Mouse (Mus musculus): ENCODE measurements around the gene Cgas. TPM values are rescaled to one million over a fixed set of nuclear protein-coding genes. Genes with fewer than 3 reads are reported as not detected.
"Not testable (repeated sequence)": the region's sequence is repeated elsewhere in the genome, so short reads cannot be mapped to it uniquely, and the experiment has no call there.

Gene Cgas
- polyA plus RNA-seq (2014; fragmentation: Nextera tagmentation; extraction: Ambion mirVana) = 0.39 and 0.44 TPM in 2 replicates

DNA sequence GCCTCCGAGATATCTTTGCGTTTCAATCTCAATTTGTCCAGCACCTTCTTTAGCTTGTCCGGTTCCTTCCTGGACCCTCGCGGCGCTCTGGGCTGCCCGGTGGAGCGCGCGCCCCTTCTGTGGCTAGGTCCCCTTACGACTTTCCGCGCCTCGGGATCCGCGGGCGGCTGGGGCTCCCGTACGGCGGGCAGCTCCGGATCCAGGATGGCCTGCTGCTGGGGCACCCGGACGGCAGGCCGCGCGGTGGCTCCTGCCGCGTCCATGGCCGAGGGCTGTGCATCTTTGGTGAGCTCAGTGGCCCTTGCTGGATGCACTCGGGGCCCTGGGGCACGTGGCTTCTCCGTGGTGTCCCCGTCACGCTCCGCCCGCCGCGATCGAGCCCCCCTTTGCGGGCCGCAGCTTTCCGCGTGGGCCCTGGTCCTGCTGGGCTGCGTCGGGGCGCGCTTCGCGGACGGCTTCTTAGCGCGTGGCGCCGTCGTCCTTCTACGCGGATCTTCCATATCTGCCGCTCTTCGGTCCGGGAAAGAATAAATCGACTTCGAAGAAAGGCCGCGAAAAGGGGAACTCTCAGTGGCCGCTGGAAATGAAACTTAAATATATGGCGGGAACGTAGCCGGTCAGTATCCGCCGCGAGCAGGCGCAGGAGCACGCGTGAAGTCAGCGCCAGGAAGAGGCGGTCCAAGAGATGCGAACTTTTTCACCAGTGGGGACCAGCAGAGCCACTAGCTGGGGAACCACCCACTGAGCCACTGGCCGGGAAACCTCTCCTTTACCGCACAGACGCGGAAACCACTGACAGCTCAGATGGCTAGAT is at the start of gene Cgas:
TSS of gene Cgas (minus strand) at position 659 of the 814 bp plus-strand sequence.
- H3K9ac ChIP-seq (ENCODE audit: low read length) = peak within 1 kb of the TSS; percentile 37
- H3K4me1 ChIP-seq (replicated peaks; ENCODE audit: control insufficient read depth, insufficient read depth, low read length) = peaks cover 6% of the 10 kb centered on the region
- H3K27me3 ChIP-seq (ENCODE audit: control insufficient read depth, insufficient read depth, low read length) = peaks cover 51% of the 10 kb centered on the region
- peak within 1 kb of the TSS; percentile 32 for H3K4me3 ChIP-seq (ENCODE audit: low read depth, low read length)
- peak within 1 kb of the TSS; percentile 57 for H3K4me2 ChIP-seq (ENCODE audit: low read depth, low read length, severe bottlenecking)
- ATAC-seq (replicated peaks; ENCODE audit: low FRiP score) = peak; percentile 37
- H3K27ac ChIP-seq (ENCODE audit: low read depth, low read length) = no peak within 1 kb of the TSS
- no peaks in the 10 kb centered on the region for H3K9me3 ChIP-seq (ENCODE audit: control insufficient read depth, low read length)
- DNase-seq (ENCODE audit: low spot score) = peak; percentile 72
- 1% methylated on average over 79 of the region's 81 CpGs for WGBS
- H3K36me3 ChIP-seq (ENCODE audit: control insufficient read depth, insufficient read depth, low read length) = no peaks in the 10 kb centered on the region

DNA sequence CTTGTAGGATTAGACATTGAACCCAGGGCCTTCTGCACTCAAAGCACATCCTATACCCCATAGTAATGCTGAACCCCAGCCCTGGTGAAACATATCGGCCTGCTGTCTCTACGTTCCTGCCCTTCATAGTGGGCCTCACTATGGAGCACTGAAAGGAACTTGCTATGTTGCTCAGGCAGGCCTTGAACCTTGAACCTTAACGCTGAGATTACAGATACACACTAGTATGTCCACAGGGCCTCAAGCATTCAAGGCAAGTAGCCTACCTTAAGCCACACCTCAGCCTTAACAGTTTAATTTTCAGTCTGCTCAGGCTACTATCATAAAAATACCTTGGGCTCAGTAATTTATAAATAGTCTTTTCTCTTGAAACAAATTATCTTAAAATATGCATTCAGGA is 49.2 kb upstream of the Cgas start:
- Histone ChIP-seq H3K27me3 (ENCODE audit: control insufficient read depth, insufficient read depth, low read length) (no peaks in the 10 kb centered on the region), H3K9me3 (ENCODE audit: control insufficient read depth, low read length) (no peaks in the 10 kb centered on the region), H3K4me1 (replicated peaks; ENCODE audit: control insufficient read depth, insufficient read depth, low read length) (no peaks in the 10 kb centered on the region), H3K27ac (ENCODE audit: low read depth, low read length) (no peak overlapping the region), H3K36me3 (ENCODE audit: control insufficient read depth, insufficient read depth, low read length) (no peaks in the 10 kb centered on the region), H3K9ac (ENCODE audit: low read length) (no peak overlapping the region), H3K4me3 (ENCODE audit: low read depth, low read length) (no peak overlapping the region), H3K4me2 (ENCODE audit: low read depth, low read length, severe bottlenecking) (no peak overlapping the region)
- 90% methylated on average over 3 of the region's 3 CpGs for WGBS
- ATAC-seq (replicated peaks; ENCODE audit: low FRiP score) = no peak
- DNase-seq (ENCODE audit: low spot score) = no peak

DNA sequence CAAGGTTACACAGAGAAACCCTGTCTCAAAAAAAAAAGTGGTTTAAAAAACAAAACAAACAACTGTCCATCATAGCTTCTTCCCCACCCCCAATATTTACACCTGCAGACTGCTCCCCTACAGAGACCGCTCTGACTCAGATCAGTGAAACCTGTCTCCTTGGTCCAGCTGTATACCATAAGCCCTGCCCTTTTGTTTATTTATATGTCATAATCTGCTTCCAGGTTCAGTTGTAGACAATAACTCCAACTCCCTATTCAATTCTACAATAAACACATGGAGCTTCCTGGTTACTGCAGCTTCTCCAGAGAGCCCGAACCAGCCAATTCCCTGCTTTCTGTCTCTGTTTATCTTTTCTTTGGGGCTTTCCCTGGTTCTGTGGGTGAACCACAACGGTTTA is 48.1 kb upstream of the Cgas start:
- Histone ChIP-seq H3K4me2 (ENCODE audit: low read depth, low read length, severe bottlenecking) (no peak overlapping the region), H3K9ac (ENCODE audit: low read length) (no peak overlapping the region), H3K27me3 (ENCODE audit: control insufficient read depth, insufficient read depth, low read length) (no peaks in the 10 kb centered on the region), H3K27ac (ENCODE audit: low read depth, low read length) (no peak overlapping the region), H3K4me1 (replicated peaks; ENCODE audit: control insufficient read depth, insufficient read depth, low read length) (no peaks in the 10 kb centered on the region), H3K36me3 (ENCODE audit: control insufficient read depth, insufficient read depth, low read length) (no peaks in the 10 kb centered on the region), H3K4me3 (ENCODE audit: low read depth, low read length) (no peak overlapping the region), H3K9me3 (ENCODE audit: control insufficient read depth, low read length) (no peaks in the 10 kb centered on the region)
- ATAC-seq (replicated peaks; ENCODE audit: low FRiP score) (no peak), DNase-seq (ENCODE audit: low spot score) (no peak)
- WGBS = 90% methylated on average over 3 of the region's 3 CpGs

DNA sequence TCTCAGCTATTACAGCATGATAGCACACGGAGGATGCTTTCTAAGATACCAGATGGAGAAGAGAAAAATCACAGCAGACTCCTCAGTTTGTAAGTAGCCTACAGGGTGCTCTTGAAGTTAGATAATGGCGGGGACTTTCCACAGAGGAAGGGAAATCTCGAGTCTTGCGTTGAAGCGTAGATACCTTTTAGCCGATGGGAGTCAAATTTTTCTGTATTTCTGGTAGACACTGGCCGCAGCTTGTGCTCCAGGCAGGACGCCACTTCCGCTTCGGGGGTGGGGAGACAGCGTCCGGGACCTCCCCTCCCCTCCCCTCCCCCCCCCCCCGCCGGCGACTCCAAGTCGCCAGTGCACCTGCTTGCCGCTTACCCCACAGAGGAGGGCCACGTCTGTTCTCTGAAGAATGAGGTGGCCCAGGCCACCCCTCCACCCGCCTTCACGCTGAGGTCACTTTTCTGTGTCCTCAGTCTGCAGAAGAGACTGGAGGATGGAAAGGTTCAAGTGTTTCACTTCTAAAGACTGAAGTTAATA is 45.9 kb upstream of the Cgas start, which contains the start of gene Eef1a1:
TSS of gene Eef1a1 (minus strand) at position 262 of the 531 bp plus-strand sequence.
- WGBS = 3% methylated on average over 16 of the region's 20 CpGs
- ATAC-seq (replicated peaks; ENCODE audit: low FRiP score) (peak; percentile 75), DNase-seq (ENCODE audit: low spot score) (peak; percentile 68)
- Histone ChIP-seq H3K9me3 (ENCODE audit: control insufficient read depth, low read length) (no peaks in the 10 kb centered on the region), H3K36me3 (ENCODE audit: control insufficient read depth, insufficient read depth, low read length) (no peaks in the 10 kb centered on the region), H3K27ac (ENCODE audit: low read depth, low read length) (no peak within 1 kb of the TSS; the same call in 1 of the 2 replicates), H3K27me3 (ENCODE audit: control insufficient read depth, insufficient read depth, low read length) (no peaks in the 10 kb centered on the region), H3K4me1 (replicated peaks; ENCODE audit: control insufficient read depth, insufficient read depth, low read length) (no peaks in the 10 kb centered on the region), H3K4me2 (ENCODE audit: low read depth, low read length, severe bottlenecking) (peak within 1 kb of the TSS; percentile 54), H3K4me3 (ENCODE audit: low read depth, low read length) (peak within 1 kb of the TSS; percentile 22), H3K9ac (ENCODE audit: low read length) (peak within 1 kb of the TSS; percentile 56)

DNA sequence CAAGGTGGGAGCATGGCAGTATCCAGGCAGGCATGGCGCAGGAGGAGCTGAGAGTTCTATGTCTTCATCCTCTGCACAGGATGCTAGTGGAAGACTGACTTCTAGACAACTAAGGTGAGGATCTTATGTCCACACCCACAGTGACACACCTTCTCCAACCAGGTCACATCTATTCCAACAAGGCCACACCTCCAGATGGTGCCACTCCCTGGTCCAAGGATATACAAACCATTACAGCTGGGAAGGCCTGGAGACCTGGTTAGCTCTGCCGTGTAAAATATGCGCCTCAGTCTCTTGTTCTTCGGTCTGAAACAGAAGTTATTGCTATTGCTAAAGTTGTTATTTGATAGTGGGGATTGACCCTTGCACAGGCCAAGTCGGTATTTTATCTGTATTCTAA is 45.0 kb upstream of the Cgas start:
- not testable (repeated sequence) for H3K27ac ChIP-seq (ENCODE audit: low read depth, low read length); H3K9ac ChIP-seq (ENCODE audit: low read length); H3K4me3 ChIP-seq (ENCODE audit: low read depth, low read length); H3K4me2 ChIP-seq (ENCODE audit: low read depth, low read length, severe bottlenecking); H3K9me3 ChIP-seq (ENCODE audit: control insufficient read depth, low read length); ATAC-seq (replicated peaks; ENCODE audit: low FRiP score); H3K4me1 ChIP-seq (replicated peaks; ENCODE audit: control insufficient read depth, insufficient read depth, low read length); DNase-seq (ENCODE audit: low spot score); H3K27me3 ChIP-seq (ENCODE audit: control insufficient read depth, insufficient read depth, low read length); H3K36me3 ChIP-seq (ENCODE audit: control insufficient read depth, insufficient read depth, low read length)
- 93% methylated on average over 5 of the region's 5 CpGs for whole genome bisulfite sequencing

DNA sequence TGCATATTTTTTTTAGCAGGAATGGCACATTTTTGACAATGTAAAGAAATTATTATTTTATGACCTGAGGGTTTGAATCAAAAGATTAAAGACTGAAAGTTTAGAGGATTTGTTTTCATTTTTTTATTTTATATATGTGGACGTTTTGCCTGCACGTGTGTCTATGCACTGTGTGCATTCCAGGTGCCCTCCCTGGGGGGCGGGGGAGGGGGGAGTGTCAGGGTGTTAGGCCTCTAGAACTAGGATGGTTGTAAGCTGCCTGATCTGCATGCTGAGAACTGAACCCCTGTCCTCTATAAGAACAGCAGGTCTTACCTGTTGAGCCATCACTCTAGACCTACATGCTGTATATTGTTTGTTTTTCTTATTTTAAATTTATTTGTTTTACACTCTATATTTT is 41.6 kb upstream of the Cgas start:
- H3K4me3 ChIP-seq (ENCODE audit: low read depth, low read length) = no peak overlapping the region
- WGBS = 78% methylated on average over 3 of the region's 3 CpGs
- ATAC-seq (replicated peaks; ENCODE audit: low FRiP score) (no peak), DNase-seq (ENCODE audit: low spot score) (no peak)
- H3K27me3 ChIP-seq (ENCODE audit: control insufficient read depth, insufficient read depth, low read length) = no peaks in the 10 kb centered on the region
- H3K36me3 ChIP-seq (ENCODE audit: control insufficient read depth, insufficient read depth, low read length) = no peaks in the 10 kb centered on the region; the same call in 1 of the 2 replicates
- no peak overlapping the region for H3K4me2 ChIP-seq (ENCODE audit: low read depth, low read length, severe bottlenecking)
- peaks cover 4% of the 10 kb centered on the region; the same call in 1 of the 2 replicates for H3K4me1 ChIP-seq (replicated peaks; ENCODE audit: control insufficient read depth, insufficient read depth, low read length)
- no peak overlapping the region for H3K27ac ChIP-seq (ENCODE audit: low read depth, low read length)
- no peaks in the 10 kb centered on the region for H3K9me3 ChIP-seq (ENCODE audit: control insufficient read depth, low read length)
- no peak overlapping the region for H3K9ac ChIP-seq (ENCODE audit: low read length)

DNA sequence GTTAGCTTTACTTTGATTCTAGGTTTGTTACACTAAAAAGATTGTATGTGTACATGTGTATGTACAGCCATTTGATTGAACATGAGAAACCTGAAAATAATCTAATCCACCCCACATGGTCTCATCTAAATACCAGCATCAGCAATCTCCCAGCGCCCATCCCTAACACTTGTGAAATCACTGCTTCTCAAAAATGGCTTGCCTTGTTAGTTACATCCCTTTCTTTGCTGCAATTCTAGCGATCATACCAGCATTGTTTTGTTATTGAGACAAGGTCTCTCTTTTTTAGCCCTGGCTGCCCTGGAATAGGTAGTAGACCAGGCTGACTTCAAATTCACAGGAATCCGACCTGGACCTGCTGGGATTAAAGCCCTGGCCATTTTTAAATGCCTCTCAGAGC is 39.3 kb upstream of the Cgas start:
- H3K4me2 ChIP-seq (ENCODE audit: low read depth, low read length, severe bottlenecking) = peak overlapping the region; percentile 51
- H3K9ac ChIP-seq (ENCODE audit: low read length) = peak overlapping the region; percentile 92
- H3K9me3 ChIP-seq (ENCODE audit: control insufficient read depth, low read length) = no peaks in the 10 kb centered on the region
- H3K4me3 ChIP-seq (ENCODE audit: low read depth, low read length) = peak overlapping the region; percentile 99
- H3K4me1 ChIP-seq (replicated peaks; ENCODE audit: control insufficient read depth, insufficient read depth, low read length) = peaks cover 4% of the 10 kb centered on the region; the same call in 1 of the 2 replicates
- peak overlapping the region; percentile 99 for H3K27ac ChIP-seq (ENCODE audit: low read depth, low read length)
- no peaks in the 10 kb centered on the region for H3K27me3 ChIP-seq (ENCODE audit: control insufficient read depth, insufficient read depth, low read length)
- ATAC-seq (replicated peaks; ENCODE audit: low FRiP score) (no peak), DNase-seq (ENCODE audit: low spot score) (no peak)
- 5% methylated on average over 3 of the region's 3 CpGs for WGBS
- H3K36me3 ChIP-seq (ENCODE audit: control insufficient read depth, insufficient read depth, low read length) = peaks cover 6% of the 10 kb centered on the region; the same call in 1 of the 2 replicates

DNA sequence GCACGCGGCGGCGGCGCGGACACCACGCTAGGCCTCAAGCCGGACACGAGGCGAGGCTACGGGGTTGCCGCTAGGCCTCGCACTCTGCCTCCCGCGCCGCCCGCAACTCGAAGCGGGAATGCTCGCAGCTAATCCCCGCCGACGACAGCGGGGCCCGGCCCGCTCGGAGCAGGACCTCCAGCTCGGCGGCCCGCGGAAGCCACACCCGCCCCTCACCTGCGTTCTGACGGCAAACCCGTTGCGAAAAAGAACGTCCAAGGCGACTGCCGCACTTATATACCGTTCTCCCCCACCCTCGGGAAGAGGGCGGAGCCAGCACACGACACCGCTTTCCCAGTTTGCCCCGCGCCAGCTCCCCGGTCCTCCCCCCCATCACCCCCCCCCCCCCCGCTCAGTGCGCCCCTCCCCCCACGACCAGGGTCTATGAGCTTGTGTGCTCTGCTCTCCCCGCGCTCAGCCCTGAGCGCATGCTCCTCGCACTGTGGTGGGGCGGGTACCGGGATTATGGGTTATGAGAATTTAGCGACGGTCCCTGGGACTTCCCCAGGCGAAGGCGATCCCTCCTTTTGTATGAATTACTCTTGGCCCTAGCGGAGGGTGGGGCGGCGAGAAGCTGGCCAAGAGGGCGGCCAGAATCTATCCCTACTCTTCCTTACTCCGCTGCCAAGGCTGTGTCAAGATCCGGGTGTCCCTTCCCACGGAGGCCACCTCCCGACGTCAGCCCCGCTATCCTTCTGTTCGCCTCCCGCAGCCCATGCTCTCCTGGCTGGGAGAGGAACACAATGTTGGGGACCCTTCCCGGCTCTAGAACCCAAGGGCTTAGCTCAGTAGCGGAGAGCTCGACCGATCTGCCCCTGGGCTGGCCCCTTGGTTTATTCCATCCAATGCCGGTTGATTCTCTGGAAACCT is 38.6 kb upstream of the Cgas start:
- H3K27me3 ChIP-seq (ENCODE audit: control insufficient read depth, insufficient read depth, low read length) = no peaks in the 10 kb centered on the region
- H3K27ac ChIP-seq (ENCODE audit: low read depth, low read length) = peak overlapping the region; percentile 99
- peak; percentile 98 for ATAC-seq (replicated peaks; ENCODE audit: low FRiP score)
- H3K4me2 ChIP-seq (ENCODE audit: low read depth, low read length, severe bottlenecking) = peak overlapping the region; percentile 59
- H3K9me3 ChIP-seq (ENCODE audit: control insufficient read depth, low read length) = no peaks in the 10 kb centered on the region
- peak overlapping the region; percentile 100 for H3K9ac ChIP-seq (ENCODE audit: low read length)
- under 1% methylated on average over 72 of the region's 77 CpGs for WGBS
- H3K4me3 ChIP-seq (ENCODE audit: low read depth, low read length) = peak overlapping the region; percentile 99
- peaks cover 4% of the 10 kb centered on the region; the same call in 1 of the 2 replicates for H3K4me1 ChIP-seq (replicated peaks; ENCODE audit: control insufficient read depth, insufficient read depth, low read length)
- peak; percentile 99 for DNase-seq (ENCODE audit: low spot score)
- peaks cover 6% of the 10 kb centered on the region; the same call in 1 of the 2 replicates for H3K36me3 ChIP-seq (ENCODE audit: control insufficient read depth, insufficient read depth, low read length)
